Mouse (Mus musculus): ENCODE results near the gene Gm20671. TPM values are rescaled to one million over a fixed set of nuclear protein-coding genes. Genes with fewer than 3 reads are reported as not detected.
"Not testable (repeated sequence)": the region's sequence is repeated elsewhere in the genome, so short reads cannot be mapped to it uniquely, and the experiment has no call there.

Gene Gm20671
- not detected in 2 replicates for polyA plus RNA-seq (2016; fragmentation: Nextera tagmentation; extraction: Ambion mirVana)

DNA sequence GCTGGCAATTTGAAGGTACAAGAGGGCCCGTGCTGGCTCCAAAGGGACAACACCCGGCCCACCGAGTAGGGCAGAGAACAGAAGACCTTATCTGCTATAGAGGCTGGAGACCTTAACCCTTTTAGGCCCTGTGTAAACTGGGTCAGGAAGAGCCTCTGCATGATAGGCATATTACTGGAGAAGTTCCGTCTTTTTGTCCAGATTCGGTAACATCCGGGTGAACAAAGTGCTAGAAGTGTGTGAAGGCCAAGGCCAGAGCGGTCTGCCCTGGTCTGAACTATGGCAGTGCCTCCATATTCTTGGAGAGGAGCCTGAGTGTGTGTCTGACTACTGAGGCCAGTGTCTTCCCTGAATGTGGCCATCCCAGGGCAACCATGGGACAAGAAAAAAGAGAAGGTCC is at the start of gene Gm20671:
Gene Gm20671 (minus strand): TSS at position 101 of the 400 bp plus-strand sequence.
- Histone ChIP-seq H3K27me3 (no peaks in the 10 kb centered on the region), H3K4me1 (no peaks in the 10 kb centered on the region), H3K27ac (no peak within 1 kb of the TSS), H3K9ac (no peak within 1 kb of the TSS), H3K4me2 (replicated peaks) (no peak within 1 kb of the TSS), H3K4me3 (no peak within 1 kb of the TSS), H3K36me3 (peaks cover 68% of the 10 kb centered on the region), H3K9me3 (replicated peaks) (no peaks in the 10 kb centered on the region)
- WGBS = 91% methylated on average over 7 of the region's 7 CpGs
- ATAC-seq (ENCODE audit: low FRiP score) = no peak

GRCm38 (mm10) chr5:32872346-32872745 is 45.4 kb upstream of the Gm20671 start:
- 93% methylated on average over 5 of the region's 5 CpGs for WGBS
- no peak for ATAC-seq (ENCODE audit: low FRiP score)
- Histone ChIP-seq H3K36me3 (peaks cover 69% of the 10 kb centered on the region), H3K4me1 (no peaks in the 10 kb centered on the region), H3K4me2 (replicated peaks) (no peak overlapping the region), H3K9ac (no peak overlapping the region), H3K4me3 (no peak overlapping the region), H3K27me3 (no peaks in the 10 kb centered on the region), H3K27ac (no peak overlapping the region), H3K9me3 (replicated peaks) (no peaks in the 10 kb centered on the region)

GRCm38 (mm10) chr5:32869389-32870024 is 42.6 kb upstream of the Gm20671 start:
- H3K27me3 ChIP-seq = no peaks in the 10 kb centered on the region
- H3K4me2 ChIP-seq (replicated peaks) = no peak overlapping the region
- H3K36me3 ChIP-seq = peaks cover 51% of the 10 kb centered on the region
- no peak overlapping the region for H3K27ac ChIP-seq
- no peaks in the 10 kb centered on the region for H3K9me3 ChIP-seq (replicated peaks)
- 96% methylated on average over 5 of the region's 5 CpGs for WGBS
- peaks cover 3% of the 10 kb centered on the region for H3K4me1 ChIP-seq
- ATAC-seq (ENCODE audit: low FRiP score) = no peak
- no peak overlapping the region for H3K9ac ChIP-seq
- H3K4me3 ChIP-seq = no peak overlapping the region

GRCm38 (mm10) chr5:32863253-32864228 is 36.6 kb upstream of the Gm20671 start, which contains the start of gene Depdc5:
TSS of gene Depdc5 (plus strand) at chr5:32863701.
- Histone ChIP-seq H3K27me3 (no peaks in the 10 kb centered on the region), H3K27ac (peak within 1 kb of the TSS; percentile 56; the same call in 1 of the 2 replicates), H3K36me3 (peaks cover 11% of the 10 kb centered on the region), H3K9ac (peak within 1 kb of the TSS; percentile 77), H3K4me3 (peak within 1 kb of the TSS; percentile 71), H3K4me1 (peaks cover 8% of the 10 kb centered on the region), H3K9me3 (replicated peaks) (no peaks in the 10 kb centered on the region), H3K4me2 (replicated peaks) (peak within 1 kb of the TSS; percentile 60)
- peak; percentile 98 for ATAC-seq (ENCODE audit: low FRiP score)
- whole genome bisulfite sequencing = under 1% methylated on average over 62 of the region's 64 CpGs

DNA sequence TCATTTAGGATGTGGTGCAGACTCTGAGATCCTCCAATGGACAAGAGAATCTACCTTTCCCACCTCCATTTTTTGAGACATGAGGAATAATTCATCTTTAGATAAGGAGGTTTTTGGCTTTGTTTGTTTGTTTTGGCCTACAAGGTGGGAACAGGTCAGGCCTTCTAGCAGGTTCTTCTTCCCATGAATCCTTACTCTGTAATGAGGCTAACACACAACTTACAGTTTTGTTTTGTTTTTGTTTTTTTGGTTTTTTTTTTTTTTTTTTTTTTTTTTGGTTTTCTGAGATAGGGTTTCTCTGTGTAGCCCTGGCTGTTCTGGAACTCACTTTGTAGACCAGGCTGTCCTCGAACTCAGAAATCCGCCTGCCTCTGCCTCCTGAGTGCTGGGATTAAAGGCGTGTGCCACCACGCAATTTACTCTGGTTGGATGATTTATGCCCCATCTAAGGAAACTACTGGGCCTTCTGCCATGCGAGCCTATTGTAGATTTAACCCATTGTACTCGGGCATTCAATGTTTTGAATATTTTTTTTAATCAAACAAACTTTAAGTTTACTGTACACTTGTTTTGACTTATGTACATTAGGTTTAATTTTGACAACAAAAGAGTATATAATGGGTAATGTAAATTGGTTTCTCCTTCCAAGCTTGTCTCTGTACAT is 35.7 kb upstream of the Gm20671 start:
- Histone ChIP-seq H3K4me2 (replicated peaks) (peak overlapping the region; percentile 60; the same call in 1 of the 2 replicates), H3K27ac (no peak overlapping the region), H3K27me3 (no peaks in the 10 kb centered on the region), H3K4me3 (no peak overlapping the region), H3K9ac (no peak overlapping the region), H3K4me1 (peaks cover 8% of the 10 kb centered on the region), H3K9me3 (replicated peaks) (no peaks in the 10 kb centered on the region), H3K36me3 (peaks cover 2% of the 10 kb centered on the region; the same call in 1 of the 2 replicates)
- WGBS = 77% methylated on average over 6 of the region's 6 CpGs
- ATAC-seq (ENCODE audit: low FRiP score) = no peak

DNA sequence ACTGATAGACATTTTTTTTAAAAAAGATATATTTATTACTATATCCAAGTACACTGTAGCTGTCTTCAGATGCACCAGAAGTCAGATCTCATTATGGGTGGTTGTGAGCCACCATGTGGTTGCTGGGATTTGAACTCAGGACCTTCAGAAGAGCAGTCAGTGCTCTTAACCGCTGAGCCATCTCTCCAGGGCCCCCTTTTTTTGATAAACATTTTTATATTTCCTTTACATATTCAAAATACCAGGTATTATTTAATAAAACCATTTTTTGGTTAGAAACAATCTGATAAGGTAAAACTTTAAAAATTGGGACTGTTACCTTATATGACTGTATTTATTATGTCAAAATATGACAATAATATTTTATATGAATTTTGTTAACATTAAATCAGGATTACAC is 34.2 kb upstream of the Gm20671 start:
- Histone ChIP-seq H3K27me3 (no peaks in the 10 kb centered on the region), H3K9me3 (replicated peaks) (no peaks in the 10 kb centered on the region), H3K4me2 (replicated peaks) (no peak overlapping the region), H3K27ac (no peak overlapping the region), H3K4me3 (no peak overlapping the region), H3K4me1 (peaks cover 10% of the 10 kb centered on the region), H3K9ac (no peak overlapping the region), H3K36me3 (no peaks in the 10 kb centered on the region)
- no peak for ATAC-seq (ENCODE audit: low FRiP score)
- 90% methylated on average over 1 of the region's 1 CpGs for WGBS

GRCm38 (mm10) chr5:32857781-32858220 is 30.9 kb upstream of the Gm20671 start:
- 0 out of 2 replicates have a peak overlapping the region, but pooled peaks have one; percentile 44 for H3K27ac ChIP-seq
- H3K4me3 ChIP-seq = peak overlapping the region; percentile 44
- peak overlapping the region; percentile 56 for H3K9ac ChIP-seq
- no peaks in the 10 kb centered on the region for H3K9me3 ChIP-seq (replicated peaks)
- peaks cover 8% of the 10 kb centered on the region for H3K4me1 ChIP-seq
- H3K4me2 ChIP-seq (replicated peaks) = peak overlapping the region; percentile 56
- no peak for ATAC-seq (ENCODE audit: low FRiP score)
- no peaks in the 10 kb centered on the region for H3K36me3 ChIP-seq
- WGBS = 5% methylated on average over 6 of the region's 6 CpGs
- no peaks in the 10 kb centered on the region for H3K27me3 ChIP-seq

DNA sequence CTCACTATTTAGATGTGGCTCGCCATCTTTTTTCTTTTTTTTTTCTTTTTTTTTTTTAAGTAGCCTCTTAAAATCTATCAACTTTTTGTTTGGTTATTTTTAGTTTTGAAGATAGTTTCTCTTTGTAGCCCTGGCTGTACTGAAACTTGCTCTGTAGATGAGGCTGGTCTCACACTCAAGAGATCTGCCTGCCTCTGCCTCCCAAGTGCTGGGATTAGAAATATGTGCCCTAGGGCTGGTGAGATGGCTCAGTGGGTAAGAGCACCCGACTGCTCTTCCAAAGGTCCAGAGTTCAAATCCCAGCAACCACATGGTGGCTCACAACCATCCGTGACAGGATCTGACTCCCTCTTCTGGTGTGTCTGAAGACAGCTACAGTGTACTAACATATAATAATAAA is 28.4 kb upstream of the Gm20671 start:
- not testable (repeated sequence) for H3K27me3 ChIP-seq; ATAC-seq (ENCODE audit: low FRiP score); H3K4me3 ChIP-seq; H3K4me2 ChIP-seq (replicated peaks); H3K9me3 ChIP-seq (replicated peaks); H3K36me3 ChIP-seq; H3K9ac ChIP-seq; H3K27ac ChIP-seq
- WGBS = 93% methylated on average over 3 of the region's 3 CpGs
- H3K4me1 ChIP-seq = peaks cover 23% of the 10 kb centered on the region

GRCm38 (mm10) chr5:32854818-32855217 is 27.9 kb upstream of the Gm20671 start:
- H3K36me3 ChIP-seq = 0 out of 2 replicates have a peak, but pooled peaks cover 4% of the 10 kb centered on the region
- peaks cover 23% of the 10 kb centered on the region for H3K4me1 ChIP-seq
- no peak for ATAC-seq (ENCODE audit: low FRiP score)
- peak overlapping the region; percentile 56; the same call in 1 of the 2 replicates for H3K27ac ChIP-seq
- H3K9ac ChIP-seq = no peak overlapping the region
- no peaks in the 10 kb centered on the region for H3K27me3 ChIP-seq
- 88% methylated on average over 4 of the region's 4 CpGs for WGBS
- H3K4me3 ChIP-seq = no peak overlapping the region
- no peaks in the 10 kb centered on the region for H3K9me3 ChIP-seq (replicated peaks)
- H3K4me2 ChIP-seq (replicated peaks) = no peak overlapping the region

GRCm38 (mm10) chr5:32853731-32854507 is 27.0 kb upstream of the Gm20671 start, which contains the start of gene Prr14l:
TSS of gene Prr14l (minus strand) at chr5:32854256.
- WGBS = under 1% methylated on average over 50 of the region's 51 CpGs
- H3K4me2 ChIP-seq (replicated peaks) = peak within 1 kb of the TSS; percentile 73

DNA sequence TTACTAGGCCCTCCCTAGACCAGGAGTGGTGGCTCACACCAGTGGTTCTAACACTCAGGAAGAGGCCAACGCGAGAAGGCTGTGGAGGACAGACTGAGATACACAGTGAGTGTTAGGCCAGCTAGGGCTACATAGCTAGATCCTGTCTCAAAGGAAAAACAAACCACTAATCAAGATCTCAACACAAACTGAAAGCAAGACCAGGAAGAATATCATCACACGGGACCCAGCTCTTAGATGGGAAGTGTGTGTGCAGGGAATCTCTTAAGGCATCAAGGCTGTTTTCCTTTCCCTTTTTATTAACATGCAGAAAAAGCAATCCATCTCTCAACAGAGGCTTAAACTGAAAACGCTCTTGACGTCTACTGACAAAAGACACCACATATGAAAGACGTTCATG is 25.1 kb upstream of the Gm20671 start:
- no peaks in the 10 kb centered on the region for H3K27me3 ChIP-seq
- H3K9me3 ChIP-seq (replicated peaks) = no peaks in the 10 kb centered on the region
- no peak for ATAC-seq (ENCODE audit: low FRiP score)
- WGBS = 66% methylated on average over 6 of the region's 6 CpGs
- peaks cover 21% of the 10 kb centered on the region for H3K4me1 ChIP-seq
- H3K27ac ChIP-seq = no peak overlapping the region
- peak overlapping the region; percentile 34 for H3K4me2 ChIP-seq (replicated peaks)
- H3K36me3 ChIP-seq = 0 out of 2 replicates have a peak, but pooled peaks cover 4% of the 10 kb centered on the region
- peak overlapping the region; percentile 54; the same call in 1 of the 2 replicates for H3K9ac ChIP-seq
- H3K4me3 ChIP-seq = no peak overlapping the region

More at GRCm38 (mm10) chr5:32853731-32854507, 27.0 kb upstream of the Gm20671 start, which contains the start of gene Prr14l:
- Histone ChIP-seq H3K27me3 (no peaks in the 10 kb centered on the region), H3K27ac (peak within 1 kb of the TSS; percentile 82), H3K36me3 (0 out of 2 replicates have a peak, but pooled peaks cover 4% of the 10 kb centered on the region), H3K4me1 (peaks cover 23% of the 10 kb centered on the region), H3K9me3 (replicated peaks) (no peaks in the 10 kb centered on the region), H3K4me3 (peak within 1 kb of the TSS; percentile 82), H3K9ac (peak within 1 kb of the TSS; percentile 96)
- peak; percentile 97 for ATAC-seq (ENCODE audit: low FRiP score)

Data from hindbrain, embryonic 12.5 days (tissue).